Mouse (Mus musculus) midbrain, embryonic 11.5 days (tissue): ENCODE data around the gene Phb. TPM values are rescaled to one million over a fixed set of nuclear protein-coding genes. Genes with fewer than 3 reads are reported as not detected.
A peak's percentile ranks its signal among the peaks of the same experiment; 100 is the strongest.

ENCODE experiments used
- ATAC-seq: fragments of 200-750 bp; cut with Nextera tagmentation; 2 replicates; pipeline ENCODE4 v1.8.0; 2017; ENCODE audit warnings: moderate TSS enrichment, moderate library complexity; ENCODE audit not compliant: low FRiP score
- DNase-seq: peaks from one replicate; pipeline ENCODE4 v3.0.0; 2015; ENCODE audit warnings: low spot score; ENCODE audit errors: missing footprints
- H3K27ac ChIP-seq: fragments of 300-500 bp; sonication (generic); 2 replicates; pipeline ENCODE4 v1.5.1; 2014; ENCODE audit warnings: low read depth, low read length
- H3K27me3 ChIP-seq: fragments of 300-500 bp; sonication (generic); 2 replicates; pipeline ENCODE4 v1.6.1; 2014; ENCODE audit warnings: mild to moderate bottlenecking, low read length, moderate library complexity, mixed read lengths; ENCODE audit not compliant: control insufficient read depth, insufficient read depth
- H3K36me3 ChIP-seq: fragments of 300-500 bp; sonication (generic); 2 replicates; pipeline ENCODE4 v1.6.1; 2014; ENCODE audit warnings: mild to moderate bottlenecking, low read length, moderate library complexity, mixed read lengths; ENCODE audit not compliant: control insufficient read depth, insufficient read depth
- H3K4me1 ChIP-seq: fragments of 300-500 bp; sonication (generic); 2 replicates; pipeline ENCODE4 v1.6.1; 2014; ENCODE audit warnings: low read length; ENCODE audit not compliant: control insufficient read depth, insufficient read depth
- H3K4me2 ChIP-seq: fragments of 300-500 bp; sonication (generic); 2 replicates; pipeline ENCODE4 v1.6.1; 2014; ENCODE audit warnings: mild to moderate bottlenecking, moderate library complexity
- H3K4me3 ChIP-seq: fragments of 300-500 bp; sonication (generic); 2 replicates; pipeline ENCODE4 v1.5.1; 2014; ENCODE audit warnings: low read depth, low read length
- H3K9ac ChIP-seq: fragments of 300-500 bp; sonication (generic); 2 replicates; pipeline ENCODE4 v1.6.1; 2014; ENCODE audit warnings: low read length
- H3K9me3 ChIP-seq: fragments of 300-500 bp; sonication (generic); 2 replicates; pipeline ENCODE4 v1.6.1; 2016; ENCODE audit warnings: low read length; ENCODE audit not compliant: control insufficient read depth
- WGBS: fragments of 180-500 bp; shearing (Covaris S2); extraction: QIAGEN DNeasy Blood & Tissue Kit; methylation state at CpG from one replicate; pipeline ENCODE4 v1.1.7; 2014; 5-methylcytosine and 5-hydroxymethylcytosine counted together
- polyA plus RNA-seq: library from polyadenylated mRNA; unstranded; fragments of >200 nt; fragmentation: Nextera tagmentation; extraction: Ambion mirVana; gene quantifications from 2 replicates; pipeline ENCODE4 v1.2.1, GENCODE M21; 2014

Gene Phb
- polyA plus RNA-seq, 1 experiment from 2014 or later = 195 TPM

- ATAC-seq (no peak), DNase-seq (peak; percentile 2)
- no peaks in the 10 kb centered on the region for H3K9me3 ChIP-seq
- WGBS = 83% methylated on average over 5 of the region's 5 CpGs
- H3K36me3 ChIP-seq = no peaks in the 10 kb centered on the region
- no peaks in the 10 kb centered on the region; the same call in 1 of the 2 replicates for H3K4me1 ChIP-seq
- no peaks in the 10 kb centered on the region for H3K27me3 ChIP-seq
- H3K27ac ChIP-seq = no peak overlapping the region
- H3K4me3 ChIP-seq = no peak overlapping the region
- no peak overlapping the region for H3K4me2 ChIP-seq
- H3K9ac ChIP-seq = no peak overlapping the region
These were observed 31.8 kb downstream of the Phb start for GRCm38 (mm10) chr11:95698541-95698940.

DNA sequence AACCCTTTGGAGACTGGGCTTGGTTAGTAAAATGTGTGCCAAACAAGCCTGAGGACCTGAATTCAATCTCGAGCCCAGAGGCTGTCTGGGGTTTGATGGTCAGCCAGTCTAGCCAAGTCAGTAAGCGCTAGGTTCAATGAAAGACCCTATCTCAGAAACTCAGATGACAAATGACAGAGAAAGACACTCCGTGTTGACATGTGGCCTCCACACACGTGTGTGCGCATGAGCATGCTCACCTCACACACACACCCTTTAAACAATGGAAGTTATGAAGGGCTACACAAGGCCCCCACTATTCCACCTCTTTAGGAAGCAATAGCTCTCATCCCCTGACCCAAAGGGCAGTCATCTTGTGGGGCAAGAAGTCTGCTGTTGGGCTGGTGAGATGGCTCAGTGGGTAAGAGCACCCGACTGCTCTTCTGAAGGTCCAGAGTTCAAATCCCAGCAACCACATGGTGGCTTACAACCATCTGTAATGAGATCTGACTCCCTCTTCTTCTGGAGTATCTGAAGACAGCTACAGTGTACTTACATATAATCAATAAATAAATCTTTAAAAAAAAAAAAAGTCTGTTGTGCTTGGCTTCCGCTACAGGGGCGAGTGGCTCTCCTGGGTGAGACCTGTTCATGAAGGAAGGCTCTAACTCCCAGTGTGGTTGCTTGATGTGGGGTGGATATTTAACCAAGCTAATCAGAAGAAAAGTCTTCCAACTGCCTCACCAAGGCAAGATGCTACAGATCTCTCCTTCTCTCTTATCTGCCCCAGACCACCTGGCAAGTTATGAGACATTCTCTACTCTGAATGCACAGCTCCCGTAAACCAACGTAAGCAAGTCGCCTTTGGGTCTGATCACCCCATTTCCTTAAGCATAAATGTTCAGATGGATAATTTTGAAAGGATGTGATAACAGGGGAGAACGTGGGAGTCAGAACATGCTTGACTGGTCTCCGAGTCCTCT lies 34.3 kb downstream of the Phb start:
- Histone ChIP-seq H3K36me3 (no peaks in the 10 kb centered on the region), H3K4me2 (no peak overlapping the region), H3K4me1 (no peaks in the 10 kb centered on the region; the same call in 1 of the 2 replicates), H3K27me3 (no peaks in the 10 kb centered on the region), H3K9ac (no peak overlapping the region), H3K27ac (no peak overlapping the region), H3K9me3 (no peaks in the 10 kb centered on the region), H3K4me3 (no peak overlapping the region)
- ATAC-seq = no peak
- WGBS = 92% methylated on average over 13 of the region's 13 CpGs
- peak; percentile 47 for DNase-seq

GRCm38 (mm10) chr11:95704032-95704969 lies 37.5 kb downstream of the Phb start:
- no peaks in the 10 kb centered on the region for H3K27me3 ChIP-seq
- no peaks in the 10 kb centered on the region for H3K4me1 ChIP-seq
- H3K9me3 ChIP-seq = no peaks in the 10 kb centered on the region
- WGBS = 87% methylated on average over 12 of the region's 12 CpGs
- no peak for ATAC-seq
- H3K4me3 ChIP-seq = no peak overlapping the region
- DNase-seq = peak; percentile 53
- H3K36me3 ChIP-seq = no peaks in the 10 kb centered on the region
- H3K27ac ChIP-seq = no peak overlapping the region
- H3K9ac ChIP-seq = no peak overlapping the region
- H3K4me2 ChIP-seq = no peak overlapping the region

GRCm38 (mm10) chr11:95704970-95705330 lies 38.2 kb downstream of the Phb start:
- Histone ChIP-seq H3K4me3 (no peak overlapping the region), H3K9me3 (no peaks in the 10 kb centered on the region), H3K9ac (no peak overlapping the region), H3K4me1 (no peaks in the 10 kb centered on the region), H3K36me3 (no peaks in the 10 kb centered on the region), H3K4me2 (no peak overlapping the region), H3K27ac (no peak overlapping the region), H3K27me3 (no peaks in the 10 kb centered on the region)
- peak; percentile 57 for DNase-seq
- WGBS = 56% methylated on average over 4 of the region's 4 CpGs
- ATAC-seq = no peak

- no peak for ATAC-seq
- no peaks in the 10 kb centered on the region for H3K36me3 ChIP-seq
- WGBS = 96% methylated on average over 6 of the region's 6 CpGs
- no peaks in the 10 kb centered on the region for H3K27me3 ChIP-seq
- H3K4me2 ChIP-seq = no peak overlapping the region
- H3K9me3 ChIP-seq = no peaks in the 10 kb centered on the region
- no peak for DNase-seq
- H3K9ac ChIP-seq = no peak overlapping the region
- no peak overlapping the region for H3K4me3 ChIP-seq
- no peak overlapping the region for H3K27ac ChIP-seq
- H3K4me1 ChIP-seq = peaks cover 8% of the 10 kb centered on the region
These were observed 42.8 kb downstream of the Phb start for GRCm38 (mm10) chr11:95709534-95710040.

DNA sequence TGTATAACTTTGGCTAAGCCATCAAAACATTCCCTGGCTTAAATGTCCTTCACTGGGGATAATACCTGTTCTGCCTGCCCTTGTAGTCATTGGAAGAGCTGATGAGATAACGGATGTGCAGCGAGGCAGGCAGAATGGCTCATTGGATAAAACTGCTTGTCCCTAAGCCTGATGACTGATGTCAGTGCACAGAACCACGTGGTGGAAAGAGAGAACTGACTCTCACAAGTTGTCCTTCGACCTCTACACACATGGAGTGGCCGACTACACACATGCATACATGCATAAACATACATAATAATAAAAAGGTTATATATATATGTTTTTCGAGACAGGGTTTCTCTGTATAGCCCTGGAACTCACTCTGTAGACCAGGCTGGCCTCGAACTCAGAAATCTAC lies 43.7 kb downstream of the Phb start:
- Histone ChIP-seq H3K4me3 (no peak overlapping the region), H3K36me3 (no peaks in the 10 kb centered on the region), H3K27me3 (no peaks in the 10 kb centered on the region), H3K9me3 (no peaks in the 10 kb centered on the region), H3K4me1 (peaks cover 12% of the 10 kb centered on the region), H3K27ac (no peak overlapping the region), H3K4me2 (no peak overlapping the region), H3K9ac (no peak overlapping the region)
- WGBS = 81% methylated on average over 7 of the region's 7 CpGs
- no peak for ATAC-seq
- no peak for DNase-seq

DNA sequence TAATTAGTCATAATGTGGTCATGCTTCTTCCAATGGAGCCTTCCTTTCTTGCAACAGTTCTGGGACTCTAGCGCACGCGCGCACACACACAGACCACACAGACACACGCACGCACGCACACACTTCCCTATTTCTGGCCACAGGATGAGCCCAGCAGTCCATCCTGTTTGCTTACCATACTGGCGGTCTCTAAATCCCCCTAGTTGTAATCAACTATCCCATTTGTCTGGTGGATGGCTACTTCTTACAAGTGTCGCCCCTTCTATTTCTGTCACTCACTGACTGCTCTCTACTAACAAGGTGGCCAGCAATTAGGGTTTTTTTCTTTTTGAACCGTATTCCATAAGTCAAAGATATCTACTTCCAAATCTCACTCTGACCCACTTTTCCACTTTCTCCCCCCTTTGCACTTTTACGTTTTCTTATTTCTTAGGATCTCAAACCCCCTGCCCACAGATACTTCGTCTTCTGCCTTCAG lies 45.4 kb downstream of the Phb start:
- peak; percentile 90 for DNase-seq
- H3K9ac ChIP-seq = peak overlapping the region; percentile 95; the same call in 1 of the 2 replicates

DNA sequence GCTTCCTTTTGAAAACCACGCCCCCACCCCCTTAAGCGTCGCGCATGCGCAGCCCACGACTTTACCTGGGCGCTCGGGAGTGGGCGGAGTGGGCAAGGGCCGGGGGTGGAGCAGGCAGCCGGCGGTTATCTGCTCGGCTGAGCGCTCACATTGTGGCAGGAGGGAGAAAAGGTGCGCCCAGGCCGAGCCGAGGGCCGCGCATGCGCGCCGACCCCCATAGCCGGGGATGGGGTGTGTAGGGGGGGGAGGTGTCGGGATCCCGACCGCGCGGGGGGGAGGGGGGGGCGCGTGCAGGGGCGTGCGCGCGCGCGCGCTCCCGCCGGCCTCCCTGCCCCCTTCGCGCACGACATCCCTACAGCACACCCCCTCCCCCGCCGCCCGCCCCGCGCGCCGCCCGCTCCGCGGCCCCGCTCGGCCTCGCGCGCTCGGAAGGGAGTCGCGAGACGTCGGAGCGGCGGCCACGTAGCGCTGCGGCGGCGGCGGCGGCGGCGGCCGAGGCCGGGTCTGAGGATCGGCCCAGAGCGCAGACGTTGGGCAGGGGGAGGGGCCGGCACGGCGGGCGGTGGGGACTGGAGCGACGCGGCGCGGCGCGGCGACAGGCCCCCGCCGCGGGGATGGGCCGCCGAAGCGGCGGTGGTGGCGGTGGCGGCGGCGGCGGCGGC lies 45.9 kb downstream of the Phb start, which contains the start of gene Zfp652:
Zfp652 (plus strand) TSS at position 111 of the 662 bp plus-strand sequence.
- peak within 1 kb of the TSS; percentile 95 for H3K9ac ChIP-seq
- DNase-seq (peak; percentile 99), ATAC-seq (peak; percentile 92)
- peaks cover 12% of the 10 kb centered on the region for H3K4me1 ChIP-seq
- peak within 1 kb of the TSS; percentile 93 for H3K4me2 ChIP-seq
- under 1% methylated on average over 58 of the region's 103 CpGs for WGBS
- H3K4me3 ChIP-seq = peak within 1 kb of the TSS; percentile 87
- H3K27me3 ChIP-seq = no peaks in the 10 kb centered on the region
- H3K27ac ChIP-seq = peak within 1 kb of the TSS; percentile 92
- H3K36me3 ChIP-seq = no peaks in the 10 kb centered on the region
- no peaks in the 10 kb centered on the region for H3K9me3 ChIP-seq

More for the DNA sequence above, 45.4 kb downstream of the Phb start:
- H3K4me2 ChIP-seq = peak overlapping the region; percentile 93
- peak overlapping the region; percentile 92; the same call in 1 of the 2 replicates for H3K27ac ChIP-seq
- 37% methylated on average over 12 of the region's 12 CpGs for WGBS
- no peaks in the 10 kb centered on the region for H3K36me3 ChIP-seq
- H3K4me1 ChIP-seq = peaks cover 12% of the 10 kb centered on the region
- no peaks in the 10 kb centered on the region for H3K9me3 ChIP-seq
- ATAC-seq = peak; percentile 26
- no peaks in the 10 kb centered on the region for H3K27me3 ChIP-seq
- H3K4me3 ChIP-seq = peak overlapping the region; percentile 87
